Mouse (Mus musculus) stomach, postnatal 0 days (tissue): ENCODE data around the gene Tsc22d1. TPM values are rescaled to one million over a fixed set of nuclear protein-coding genes. Genes with fewer than 3 reads are reported as not detected.

Source experiments
- ATAC-seq: fragments of 200-750 bp; cut with Nextera tagmentation; 2 replicates; pipeline ENCODE4 v1.8.0; 2017; ENCODE audit not compliant: low FRiP score, low TSS enrichment
- DNase-seq: peaks from one replicate; pipeline ENCODE4 v3.0.0-alpha.2; 2016; ENCODE audit warnings: low spot score
- H3K27ac ChIP-seq: fragments of 300-500 bp; sonication (generic); replicated peaks from 2 replicates; pipeline ENCODE4 v1.5.1; 2014; ENCODE audit warnings: mild to moderate bottlenecking, control low read depth
- H3K27me3 ChIP-seq: fragments of 300-500 bp; sonication (generic); 2 replicates; pipeline ENCODE4 v1.6.1; 2014; ENCODE audit warnings: low read length; ENCODE audit not compliant: control insufficient read depth, insufficient read depth
- H3K36me3 ChIP-seq: fragments of 300-500 bp; sonication (generic); 2 replicates; pipeline ENCODE4 v1.6.1; 2014; ENCODE audit warnings: low read length, mixed read lengths; ENCODE audit not compliant: control insufficient read depth, insufficient read depth
- H3K4me1 ChIP-seq: fragments of 300-500 bp; sonication (generic); replicated peaks from 2 replicates; pipeline ENCODE4 v1.6.1; 2014; ENCODE audit warnings: antibody characterized with exemption; ENCODE audit not compliant: control insufficient read depth, insufficient read depth
- H3K4me2 ChIP-seq: fragments of 300-500 bp; sonication (generic); replicated peaks from 2 replicates; pipeline ENCODE4 v1.6.1; 2014; ENCODE audit warnings: low read depth, mild to moderate bottlenecking, control low read depth, moderate library complexity
- H3K4me3 ChIP-seq: fragments of 300-500 bp; sonication (generic); 2 replicates; pipeline ENCODE4 v1.5.1; 2014; ENCODE audit warnings: low read depth, low read length, control low read depth
- H3K9ac ChIP-seq: fragments of 300-500 bp; sonication (generic); 2 replicates; pipeline ENCODE4 v1.6.1; 2014; ENCODE audit warnings: mild to moderate bottlenecking, low read length, control low read depth, mixed read lengths
- H3K9me3 ChIP-seq: fragments of 300-500 bp; sonication (generic); 2 replicates; pipeline ENCODE4 v1.6.1; 2016; ENCODE audit warnings: low read length; ENCODE audit not compliant: control insufficient read depth
- CTCF ChIP-seq: IDR thresholded peaks from 2 replicates; pipeline ENCODE4 v1.5.1; 2016; ENCODE audit warnings: antibody characterized with exemption, low read depth, mild to moderate bottlenecking, moderate library complexity
- EP300 ChIP-seq: optimal IDR thresholded peaks from 2 replicates; pipeline ENCODE3; 2016; ENCODE audit warnings: antibody characterized with exemption
- WGBS: fragments of 180-500 bp; shearing (Covaris S2); extraction: QIAGEN DNeasy Blood & Tissue Kit; methylation state at CpG from one replicate; pipeline ENCODE4 v1.1.7; 2014; 5-methylcytosine and 5-hydroxymethylcytosine counted together
- polyA plus RNA-seq: library from polyadenylated mRNA; unstranded; fragments of >200 nt; fragmentation: Nextera tagmentation; extraction: Ambion mirVana; gene quantifications from 2 replicates; pipeline ENCODE4 v1.2.1, GENCODE M21; 2015

Gene Tsc22d1
- polyA plus RNA-seq, 1 experiment from 2014 or later: 310 TPM

- H3K9ac ChIP-seq: no peak overlapping the region
- ATAC-seq: no peak
- no peaks in the 10 kb centered on the region; the same call in 1 of the 2 replicates for H3K4me1 ChIP-seq
- H3K27ac ChIP-seq: no peak overlapping the region
- peaks cover 6% of the 10 kb centered on the region; the same call in 1 of the 2 replicates for H3K36me3 ChIP-seq
- peak overlapping the region; percentile 82; the same call in 1 of the 2 replicates for H3K4me2 ChIP-seq
- H3K9me3 ChIP-seq: 0 out of 2 replicates have a peak, but pooled peaks cover 3% of the 10 kb centered on the region
- DNase-seq: no peak
- WGBS: 85% methylated on average over 7 of the region's 7 CpGs
- H3K4me3 ChIP-seq: peak overlapping the region; percentile 75; the same call in 1 of the 2 replicates
- H3K27me3 ChIP-seq: no peaks in the 10 kb centered on the region
- no peak for TF ChIP-seq CTCF
- TF ChIP-seq EP300: no peak
These were observed 92.6 kb downstream of the Tsc22d1 start for GRCm38 (mm10) chr14:76507357-76507756.

- TF ChIP-seq CTCF (no peak), EP300 (no peak)
- Histone ChIP-seq H3K4me3 (no peak overlapping the region), H3K4me2 (no peak overlapping the region), H3K9me3 (0 out of 2 replicates have a peak, but pooled peaks cover 3% of the 10 kb centered on the region), H3K27ac (no peak overlapping the region), H3K27me3 (no peaks in the 10 kb centered on the region), H3K4me1 (no peaks in the 10 kb centered on the region; the same call in 1 of the 2 replicates), H3K9ac (no peak overlapping the region), H3K36me3 (peaks cover 6% of the 10 kb centered on the region; the same call in 1 of the 2 replicates)
- WGBS: 75% methylated on average over 9 of the region's 9 CpGs
- no peak for DNase-seq
- no peak for ATAC-seq
These were observed 93.2 kb downstream of the Tsc22d1 start for GRCm38 (mm10) chr14:76507804-76508500.

- Histone ChIP-seq H3K36me3 (peaks cover 6% of the 10 kb centered on the region; the same call in 1 of the 2 replicates), H3K27ac (no peak overlapping the region), H3K4me2 (no peak overlapping the region), H3K4me3 (no peak overlapping the region), H3K27me3 (no peaks in the 10 kb centered on the region), H3K4me1 (no peaks in the 10 kb centered on the region; the same call in none of the 2 replicates), H3K9me3 (0 out of 2 replicates have a peak, but pooled peaks cover 3% of the 10 kb centered on the region), H3K9ac (no peak overlapping the region)
- DNase-seq (no peak), ATAC-seq (no peak)
- 61% methylated on average over 10 of the region's 10 CpGs for WGBS
- TF ChIP-seq CTCF (no peak), EP300 (no peak)
These were observed 93.9 kb downstream of the Tsc22d1 start for GRCm38 (mm10) chr14:76508701-76509100.

GRCm38 (mm10) chr14:76511971-76512370 lies 97.2 kb downstream of the Tsc22d1 start:
- no peak for TF ChIP-seq CTCF
- no peak for TF ChIP-seq EP300
- H3K27ac ChIP-seq: no peak overlapping the region
- H3K9me3 ChIP-seq: 0 out of 2 replicates have a peak, but pooled peaks cover 3% of the 10 kb centered on the region
- H3K4me2 ChIP-seq: no peak overlapping the region
- no peak overlapping the region for H3K9ac ChIP-seq
- no peak for DNase-seq
- H3K27me3 ChIP-seq: no peaks in the 10 kb centered on the region
- 70% methylated on average over 7 of the region's 7 CpGs for WGBS
- H3K36me3 ChIP-seq: no peaks in the 10 kb centered on the region
- ATAC-seq: no peak
- no peaks in the 10 kb centered on the region; the same call in 1 of the 2 replicates for H3K4me1 ChIP-seq
- H3K4me3 ChIP-seq: no peak overlapping the region

- Histone ChIP-seq H3K27me3 (no peaks in the 10 kb centered on the region), H3K9me3 (0 out of 2 replicates have a peak, but pooled peaks cover 3% of the 10 kb centered on the region), H3K36me3 (no peaks in the 10 kb centered on the region), H3K4me1 (no peaks in the 10 kb centered on the region; the same call in 1 of the 2 replicates), H3K9ac (peak overlapping the region; percentile 1; the same call in 1 of the 2 replicates), H3K27ac (no peak overlapping the region), H3K4me2 (no peak overlapping the region), H3K4me3 (no peak overlapping the region)
- no peak for TF ChIP-seq EP300
- no peak for TF ChIP-seq CTCF
- ATAC-seq: no peak
- DNase-seq: no peak
- 37% methylated on average over 11 of the region's 11 CpGs for WGBS
These were observed 98.8 kb downstream of the Tsc22d1 start for GRCm38 (mm10) chr14:76513395-76514049.
